Mouse (Mus musculus) heart, embryonic 11.5 days (tissue): ENCODE measurements around the gene Slamf9. TPM values are rescaled to one million over a fixed set of nuclear protein-coding genes. Genes with fewer than 3 reads are reported as not detected.

Source experiments
- ATAC-seq: fragments of 200-750 bp; cut with Nextera tagmentation; replicated peaks from 2 replicates; pipeline ENCODE4 v1.8.0; 2017; ENCODE audit warnings: moderate library complexity; ENCODE audit not compliant: insufficient number of reproducible peaks, low FRiP score, low TSS enrichment
- H3K27ac ChIP-seq: fragments of 300-500 bp; sonication (generic); 2 replicates; pipeline ENCODE4 v1.5.1; 2014; ENCODE audit warnings: mild to moderate bottlenecking, low read depth, low read length
- H3K27me3 ChIP-seq: fragments of 300-500 bp; sonication (generic); 2 replicates; pipeline ENCODE4 v1.6.1; 2014; ENCODE audit warnings: mild to moderate bottlenecking, low read length, mixed read lengths; ENCODE audit not compliant: control insufficient read depth, insufficient read depth
- H3K36me3 ChIP-seq: fragments of 300-500 bp; sonication (generic); 2 replicates; pipeline ENCODE4 v1.6.1; 2014; ENCODE audit warnings: mild to moderate bottlenecking, low read length, moderate library complexity, mixed read lengths; ENCODE audit not compliant: control insufficient read depth, insufficient read depth
- H3K4me1 ChIP-seq: fragments of 300-500 bp; sonication (generic); 2 replicates; pipeline ENCODE4 v1.6.1; 2014; ENCODE audit warnings: low read length; ENCODE audit not compliant: control insufficient read depth, insufficient read depth
- H3K4me2 ChIP-seq: fragments of 300-500 bp; sonication (generic); 2 replicates; pipeline ENCODE4 v1.6.1; 2014; ENCODE audit warnings: mild to moderate bottlenecking, moderate library complexity
- H3K4me3 ChIP-seq: fragments of 300-500 bp; sonication (generic); 2 replicates; pipeline ENCODE4 v1.5.1; 2014; ENCODE audit warnings: low read depth, low read length
- H3K9ac ChIP-seq: fragments of 300-500 bp; sonication (generic); 2 replicates; pipeline ENCODE4 v1.6.1; 2014; ENCODE audit warnings: mild to moderate bottlenecking, low read depth, low read length, moderate library complexity
- H3K9me3 ChIP-seq: fragments of 300-500 bp; sonication (generic); replicated peaks from 2 replicates; pipeline ENCODE4 v1.6.1; 2016; ENCODE audit warnings: low read length; ENCODE audit not compliant: control insufficient read depth
- WGBS: fragments of 180-500 bp; shearing (Covaris S2); extraction: QIAGEN DNeasy Blood & Tissue Kit; methylation state at CpG from one replicate; pipeline ENCODE4 v1.1.7; 2014; ENCODE audit not compliant: insufficient replicate concordance; 5-methylcytosine and 5-hydroxymethylcytosine counted together
- polyA plus RNA-seq: library from polyadenylated mRNA; unstranded; fragments of >200 nt; fragmentation: Nextera tagmentation; extraction: Ambion mirVana; gene quantifications from 2 replicates; pipeline ENCODE4 v1.2.1, GENCODE M21; 2014

The Slamf9 gene
- polyA plus RNA-seq, 1 experiment from 2014 or later: 1.2 TPM

GRCm38 (mm10) chr1:172433851-172434165, 41.4 kb upstream of the Slamf9 start:
- Histone ChIP-seq H3K4me2 (no peak overlapping the region), H3K4me1 (peaks cover 22% of the 10 kb centered on the region), H3K9me3 (no peaks in the 10 kb centered on the region), H3K36me3 (no peaks in the 10 kb centered on the region), H3K9ac (no peak overlapping the region), H3K27ac (no peak overlapping the region), H3K4me3 (no peak overlapping the region), H3K27me3 (no peaks in the 10 kb centered on the region)
- 85% methylated on average over 4 of the region's 4 CpGs for WGBS
- no peak for ATAC-seq

DNA sequence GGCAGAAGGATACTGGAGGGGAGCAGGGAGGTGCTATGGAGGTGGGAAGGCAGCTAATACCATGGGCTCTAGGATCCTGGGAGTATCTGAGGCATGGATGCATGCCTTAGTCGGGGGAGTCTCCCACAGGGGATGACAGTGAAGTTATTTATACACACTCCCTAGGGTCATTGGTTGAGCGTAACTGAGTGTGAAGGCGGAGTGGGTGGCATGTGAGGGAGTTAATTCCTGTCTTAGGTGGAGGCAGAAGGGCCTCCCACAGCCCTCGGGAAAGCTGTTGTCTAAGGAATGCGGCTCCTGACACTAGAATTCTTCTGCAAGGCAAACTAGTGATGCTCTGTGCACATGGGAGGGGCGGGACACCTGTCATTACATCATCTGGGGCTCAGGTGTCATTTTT, 38.4 kb upstream of the Slamf9 start:
- Histone ChIP-seq H3K4me2 (no peak overlapping the region), H3K4me1 (peaks cover 18% of the 10 kb centered on the region), H3K4me3 (no peak overlapping the region), H3K9me3 (no peaks in the 10 kb centered on the region), H3K27ac (no peak overlapping the region), H3K36me3 (no peaks in the 10 kb centered on the region), H3K9ac (no peak overlapping the region), H3K27me3 (no peaks in the 10 kb centered on the region)
- peak; percentile 56; the same call in 1 of the 2 replicates for ATAC-seq
- 32% methylated on average over 6 of the region's 6 CpGs for whole genome bisulfite sequencing

DNA sequence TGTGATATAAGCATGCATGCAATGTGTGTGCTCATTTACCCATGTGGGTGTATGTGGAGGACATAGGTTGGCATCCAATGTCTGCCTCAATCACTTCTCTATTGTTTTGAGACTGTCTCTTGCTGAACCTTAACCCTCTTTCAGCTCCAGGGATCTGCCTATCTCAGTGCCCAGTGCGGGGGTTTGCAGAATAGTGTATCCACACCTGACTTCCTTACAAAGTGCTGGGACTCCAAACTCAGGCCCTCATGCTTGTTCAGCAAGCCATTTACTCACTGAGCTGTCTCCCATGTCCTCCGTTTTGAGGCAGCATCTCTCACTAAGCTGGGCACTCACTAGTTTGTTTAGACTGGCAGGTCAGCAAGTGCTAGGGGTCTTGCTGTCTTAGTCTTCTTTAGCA, 36.5 kb upstream of the Slamf9 start:
- 73% methylated on average over 2 of the region's 2 CpGs for WGBS
- H3K9me3 ChIP-seq: no peaks in the 10 kb centered on the region
- no peak overlapping the region for H3K9ac ChIP-seq
- H3K4me2 ChIP-seq: no peak overlapping the region
- H3K27me3 ChIP-seq: no peaks in the 10 kb centered on the region
- no peak for ATAC-seq
- no peak overlapping the region for H3K4me3 ChIP-seq
- no peak overlapping the region for H3K27ac ChIP-seq
- H3K4me1 ChIP-seq: peaks cover 2% of the 10 kb centered on the region; the same call in 1 of the 2 replicates
- H3K36me3 ChIP-seq: no peaks in the 10 kb centered on the region

- Histone ChIP-seq H3K4me3 (no peak overlapping the region), H3K36me3 (no peaks in the 10 kb centered on the region), H3K9ac (no peak overlapping the region), H3K9me3 (no peaks in the 10 kb centered on the region), H3K4me2 (no peak overlapping the region), H3K27ac (no peak overlapping the region), H3K4me1 (peaks cover 2% of the 10 kb centered on the region; the same call in 1 of the 2 replicates), H3K27me3 (no peaks in the 10 kb centered on the region)
- no peak for ATAC-seq
- WGBS: 81% methylated on average over 3 of the region's 3 CpGs
These were observed 34.6 kb upstream of the Slamf9 start for GRCm38 (mm10) chr1:172440521-172440920.

DNA sequence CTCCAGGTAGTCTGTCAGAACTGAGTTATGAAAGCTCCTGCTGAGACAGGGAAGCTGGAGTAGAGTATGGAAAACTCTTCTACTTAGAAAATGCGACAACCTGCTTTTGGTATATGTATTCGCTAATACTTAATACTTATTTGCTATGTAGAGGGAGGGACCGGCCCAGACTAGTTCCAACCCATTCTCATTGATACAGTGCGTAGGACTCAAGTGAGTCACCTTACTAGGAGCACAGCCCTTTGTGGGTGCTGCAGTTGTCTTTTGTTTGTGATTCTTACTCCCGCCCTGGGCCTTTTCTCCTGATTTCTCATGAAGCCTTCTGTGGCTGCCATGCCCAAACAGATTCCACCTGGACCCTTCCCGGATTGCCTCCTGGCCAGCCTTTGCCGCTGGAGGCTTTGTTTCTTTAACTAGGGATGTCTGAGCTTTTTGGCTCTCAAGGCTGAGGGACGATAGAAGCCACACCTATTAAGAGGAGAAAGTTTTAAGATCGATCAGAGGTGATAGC, 33.2 kb upstream of the Slamf9 start:
- Histone ChIP-seq H3K4me2 (no peak overlapping the region), H3K36me3 (no peaks in the 10 kb centered on the region), H3K4me1 (no peaks in the 10 kb centered on the region; the same call in 1 of the 2 replicates), H3K9ac (no peak overlapping the region), H3K4me3 (no peak overlapping the region), H3K27ac (no peak overlapping the region), H3K27me3 (no peaks in the 10 kb centered on the region), H3K9me3 (no peaks in the 10 kb centered on the region)
- no peak for ATAC-seq
- WGBS: 79% methylated on average over 9 of the region's 9 CpGs

- H3K27me3 ChIP-seq: no peaks in the 10 kb centered on the region
- H3K9me3 ChIP-seq: no peaks in the 10 kb centered on the region
- H3K36me3 ChIP-seq: no peaks in the 10 kb centered on the region
- no peak overlapping the region for H3K4me2 ChIP-seq
- no peak overlapping the region for H3K4me3 ChIP-seq
- no peak overlapping the region for H3K9ac ChIP-seq
- WGBS: 10% methylated on average over 2 of the region's 2 CpGs
- no peaks in the 10 kb centered on the region for H3K4me1 ChIP-seq
- no peak overlapping the region for H3K27ac ChIP-seq
- no peak for ATAC-seq
These were observed 24.9 kb upstream of the Slamf9 start for GRCm38 (mm10) chr1:172450226-172450625.

- Histone ChIP-seq H3K9me3 (no peaks in the 10 kb centered on the region), H3K27ac (no peak overlapping the region), H3K4me2 (no peak overlapping the region), H3K36me3 (no peaks in the 10 kb centered on the region), H3K27me3 (no peaks in the 10 kb centered on the region), H3K4me3 (no peak overlapping the region), H3K4me1 (no peaks in the 10 kb centered on the region), H3K9ac (no peak overlapping the region)
- no peak for ATAC-seq
- 34% methylated on average over 17 of the region's 17 CpGs for WGBS
These were observed 24.2 kb upstream of the Slamf9 start for GRCm38 (mm10) chr1:172450848-172451470.

DNA sequence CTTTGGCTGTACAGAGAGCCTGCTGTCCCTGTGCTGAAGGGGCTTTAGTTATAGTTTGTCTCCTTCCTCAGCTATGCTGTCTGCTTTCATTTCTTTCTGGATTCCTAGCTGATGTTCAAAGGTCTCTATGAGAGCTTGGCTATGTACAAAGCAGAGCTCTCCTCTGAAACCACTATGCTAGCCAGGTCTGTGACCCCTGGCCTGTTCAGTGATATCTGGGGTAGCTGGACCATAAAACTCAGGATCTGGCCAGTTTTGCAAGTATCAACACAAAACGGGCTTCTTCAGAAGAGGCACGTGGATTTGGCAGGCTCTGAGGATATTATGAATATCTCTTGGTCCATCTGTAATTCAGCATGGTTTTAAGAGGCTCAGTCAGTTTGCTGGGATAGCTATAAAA, 22.2 kb upstream of the Slamf9 start:
- WGBS: 78% methylated on average over 2 of the region's 2 CpGs
- no peak overlapping the region for H3K4me3 ChIP-seq
- no peaks in the 10 kb centered on the region for H3K36me3 ChIP-seq
- no peak overlapping the region for H3K9ac ChIP-seq
- no peak overlapping the region for H3K4me2 ChIP-seq
- no peaks in the 10 kb centered on the region for H3K9me3 ChIP-seq
- no peak for ATAC-seq
- no peak overlapping the region for H3K27ac ChIP-seq
- no peaks in the 10 kb centered on the region for H3K4me1 ChIP-seq
- H3K27me3 ChIP-seq: no peaks in the 10 kb centered on the region

GRCm38 (mm10) chr1:172453810-172454209, 21.3 kb upstream of the Slamf9 start:
- no peak for ATAC-seq
- H3K4me2 ChIP-seq: no peak overlapping the region
- H3K4me3 ChIP-seq: no peak overlapping the region
- no peaks in the 10 kb centered on the region for H3K27me3 ChIP-seq
- H3K4me1 ChIP-seq: no peaks in the 10 kb centered on the region
- WGBS: 81% methylated on average over 2 of the region's 2 CpGs
- no peak overlapping the region for H3K27ac ChIP-seq
- H3K9ac ChIP-seq: no peak overlapping the region
- no peaks in the 10 kb centered on the region for H3K9me3 ChIP-seq
- H3K36me3 ChIP-seq: no peaks in the 10 kb centered on the region
